Mouse (Mus musculus) bone marrow, adult 2 months (tissue): ENCODE results near the gene Ufd1.

Experiments used
- CTCF ChIP-seq: fragments of 200-500 bp; IDR thresholded peaks from 2 replicates; pipeline ENCODE4 v1.5.1; 2011; ENCODE audit warnings: low read length, control low read depth; ENCODE audit not compliant: control insufficient read depth, insufficient read depth
- POLR2A ChIP-seq: fragments of 200-500 bp; IDR thresholded peaks from 2 replicates; pipeline ENCODE4 v1.6.1; 2011; ENCODE audit warnings: low read depth, mild to moderate bottlenecking, control low read depth, low read length, borderline replicate concordance; ENCODE audit not compliant: control insufficient read depth

- TF ChIP-seq POLR2A (no peak), CTCF (no peak)
These were observed 26.6 kb upstream of the Ufd1 start for GRCm38 (mm10) chr16:18785025-18785424.
